Mouse (Mus musculus) left cerebral cortex, adult 11 months (tissue): ENCODE data around the gene Vdr.

ENCODE experiments used
- DNase-seq: peaks from one replicate; pipeline ENCODE4 v3.0.0; 2022; ENCODE audit warnings: low spot score

Gene Vdr

DNA sequence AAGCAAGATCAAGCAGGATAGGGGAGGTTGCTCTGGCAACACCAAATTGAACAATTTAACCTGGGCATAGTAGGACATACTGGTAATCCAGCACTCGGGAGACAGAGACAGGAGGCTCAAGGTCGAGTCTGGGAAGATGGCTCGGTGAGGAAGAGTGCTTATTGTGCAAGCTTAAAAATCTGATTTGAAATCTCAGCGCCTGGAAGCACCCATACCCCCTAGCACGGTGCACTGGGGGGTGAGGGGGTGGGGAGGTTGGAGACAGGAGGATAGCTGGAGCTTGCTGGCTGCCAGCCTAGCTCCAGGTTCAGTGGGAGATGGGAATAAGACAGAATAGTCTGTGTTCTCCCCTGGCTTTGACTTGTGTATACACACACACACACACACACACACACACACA, 9.9 kb upstream of the Vdr start:
- DNase-seq = no peak

DNA sequence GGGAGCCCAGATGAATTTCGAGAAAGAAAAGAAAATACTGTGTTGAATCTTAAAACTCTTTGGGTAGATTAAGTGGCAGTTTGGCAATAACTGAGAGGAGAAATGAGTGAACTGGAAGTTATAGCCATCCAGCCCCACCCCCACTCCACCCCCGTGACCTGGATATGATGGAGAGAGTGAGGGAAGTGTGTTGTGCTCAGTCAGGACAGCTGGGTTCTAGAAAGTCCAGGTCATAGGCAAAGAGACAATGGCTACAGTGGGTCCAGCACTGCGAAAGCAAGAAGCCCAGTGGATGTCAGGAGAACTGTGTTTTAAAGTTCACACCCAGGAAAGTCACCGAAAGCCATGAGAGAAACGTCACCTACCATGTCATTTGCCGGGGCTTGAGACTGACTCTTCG, 8.8 kb upstream of the Vdr start:
- DNase-seq = no peak

DNA sequence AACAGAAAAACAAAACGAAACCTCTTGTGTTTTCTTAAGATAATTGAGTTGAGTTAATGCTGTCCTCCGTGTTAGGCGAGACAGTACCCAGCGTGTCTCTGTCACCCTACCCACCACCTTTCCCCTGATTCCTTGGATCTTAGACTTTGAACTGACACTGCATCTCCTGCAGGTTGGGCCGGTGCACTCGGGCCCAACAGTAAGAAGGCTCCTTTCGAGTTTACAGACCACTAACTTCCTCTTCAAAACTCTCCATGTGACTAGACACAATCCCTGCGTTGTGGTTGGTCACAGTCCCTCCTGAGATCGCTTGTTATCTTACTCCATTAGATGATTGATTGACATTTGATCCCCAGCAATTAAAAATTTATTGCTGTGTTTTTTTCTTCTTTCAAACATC, 7.6 kb upstream of the Vdr start:
- DNase-seq = no peak

DNA sequence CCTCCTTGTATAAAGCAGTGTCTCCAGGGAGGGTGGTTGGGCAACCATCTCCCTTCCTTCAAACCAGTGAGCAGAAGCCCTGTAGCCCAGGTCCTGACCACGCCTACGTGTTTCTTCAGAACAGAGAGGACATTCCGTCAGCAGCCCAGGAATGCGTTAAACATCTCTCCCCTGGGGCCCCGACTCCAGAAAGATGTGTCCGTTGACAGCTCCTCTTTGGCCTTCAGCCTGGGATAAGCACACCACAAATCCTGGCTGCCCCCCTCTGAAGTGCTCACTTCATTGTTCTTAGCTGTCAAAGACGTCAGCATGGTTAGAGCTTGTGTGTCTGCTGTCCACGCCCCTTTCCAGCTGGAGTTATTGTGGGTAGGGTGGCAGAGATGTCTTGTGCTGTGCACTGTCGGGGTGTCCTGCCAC, 3.9 kb upstream of the Vdr start:
- DNase-seq = no peak

DNA sequence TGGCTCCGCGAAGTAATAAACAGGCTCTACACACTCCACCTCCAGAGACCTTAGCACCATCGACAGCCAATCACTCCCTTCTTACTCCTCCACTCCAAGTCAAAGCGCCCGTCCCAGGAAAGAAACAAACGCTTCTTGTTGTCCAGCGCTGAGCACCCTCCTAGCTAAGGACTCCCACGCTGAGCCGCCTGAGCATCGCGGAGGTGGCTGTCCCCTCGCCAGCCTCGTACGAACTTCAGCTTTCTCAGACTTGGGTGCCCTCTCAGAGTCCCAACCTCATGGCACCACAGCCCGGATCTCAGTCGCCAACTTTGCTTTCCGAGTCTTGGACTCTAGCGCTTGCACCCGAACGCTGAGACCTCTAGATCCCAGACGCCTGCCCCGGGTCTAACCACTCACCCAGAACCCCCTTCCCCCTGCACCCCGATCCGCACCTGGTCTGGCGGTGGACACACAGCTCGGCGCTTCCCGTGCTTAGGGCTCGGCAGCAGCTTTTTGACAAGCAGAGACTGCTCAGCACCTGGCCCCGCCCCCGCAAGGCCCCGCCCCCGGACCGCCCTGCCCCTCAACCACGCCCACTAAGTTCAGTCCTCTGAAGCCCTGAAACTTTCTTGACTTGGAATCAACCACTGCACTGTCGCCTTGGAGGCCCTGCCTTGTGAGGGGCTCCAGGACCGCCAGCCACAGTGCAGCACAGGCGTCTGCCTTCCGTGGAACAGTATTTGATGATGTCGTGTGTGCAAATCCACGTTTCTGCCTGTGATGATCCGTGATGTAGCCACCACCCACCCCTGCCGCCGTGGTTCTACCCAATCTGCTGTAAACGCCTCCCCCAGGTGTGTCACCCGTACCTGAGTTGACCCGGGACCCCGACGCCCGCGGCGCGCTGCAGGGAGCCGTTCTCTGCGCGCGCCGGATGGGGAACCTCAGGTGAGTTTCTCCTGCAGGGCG, 2.4 kb downstream of the Vdr start:
- DNase-seq = no peak

DNA sequence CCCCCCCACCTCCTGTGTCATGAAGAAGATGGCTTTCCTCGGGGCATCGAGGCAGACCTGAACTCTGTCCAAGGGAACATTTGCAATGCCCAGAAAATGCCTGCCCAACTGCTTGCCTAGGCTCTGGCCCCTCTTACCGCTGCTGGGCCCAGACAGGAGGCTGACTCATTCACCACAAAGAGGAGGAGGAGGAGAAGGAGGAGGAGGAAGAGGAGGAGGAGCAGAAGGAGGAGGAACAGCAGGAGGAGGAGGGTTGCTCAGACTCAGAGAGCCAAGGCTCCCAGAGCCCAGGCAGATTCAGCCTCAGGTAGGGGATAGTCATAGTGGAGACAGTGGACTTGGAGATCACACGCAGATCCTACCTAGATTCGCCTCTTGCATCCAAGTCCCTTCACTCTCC, 3.2 kb downstream of the Vdr start:
- DNase-seq = no peak

DNA sequence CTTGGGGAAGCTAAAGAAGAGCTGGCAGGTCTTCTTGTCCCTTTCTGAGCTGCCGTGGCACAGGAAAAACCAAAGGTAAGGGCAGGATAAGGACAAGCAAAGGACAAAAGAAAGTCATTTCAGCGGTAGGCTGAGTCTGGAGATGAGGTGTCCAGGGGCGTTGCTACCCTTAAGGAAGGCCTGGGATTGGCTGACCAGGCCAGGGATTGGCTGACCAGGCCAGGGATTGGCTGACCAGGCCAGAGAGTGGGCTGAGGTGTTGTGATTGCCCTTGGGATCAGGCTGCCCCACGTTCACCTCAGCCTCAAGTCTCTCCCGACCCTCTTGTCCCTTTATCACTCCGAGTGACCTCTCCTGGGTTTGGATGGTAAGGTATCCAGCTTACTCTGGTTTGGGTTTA, 5.1 kb downstream of the Vdr start:
- no peak for DNase-seq

DNA sequence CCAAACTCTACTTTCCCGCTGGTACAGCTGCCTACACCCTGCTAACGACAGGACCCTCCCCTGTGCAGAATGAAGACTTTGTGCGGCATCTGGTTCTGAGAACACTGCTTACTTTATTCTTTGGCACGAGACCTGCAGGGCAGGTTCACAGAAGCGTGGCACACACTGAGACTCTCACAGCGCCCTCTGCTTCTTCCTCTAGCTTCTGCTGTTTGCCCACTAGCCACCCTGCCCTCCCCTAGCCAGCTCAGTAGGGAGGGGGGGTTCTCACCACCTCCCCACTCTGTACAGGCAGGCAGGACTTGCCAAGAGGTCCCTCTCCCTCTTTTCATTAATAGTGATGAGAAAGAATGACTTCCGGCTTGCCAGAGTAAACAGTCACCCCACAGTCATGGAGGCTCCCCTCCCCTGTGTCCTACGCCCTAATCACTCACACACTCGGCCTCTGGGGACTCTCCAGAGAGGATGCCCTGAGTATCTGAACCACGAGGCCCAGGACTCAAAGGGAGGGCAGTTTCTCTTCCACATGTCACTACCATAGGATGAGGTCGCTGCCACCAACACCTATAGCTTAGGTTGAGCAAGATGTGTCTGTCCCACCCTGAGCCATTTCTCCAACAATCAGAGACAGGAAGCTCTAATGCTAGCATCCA, 6.0 kb downstream of the Vdr start:
- no peak for DNase-seq

DNA sequence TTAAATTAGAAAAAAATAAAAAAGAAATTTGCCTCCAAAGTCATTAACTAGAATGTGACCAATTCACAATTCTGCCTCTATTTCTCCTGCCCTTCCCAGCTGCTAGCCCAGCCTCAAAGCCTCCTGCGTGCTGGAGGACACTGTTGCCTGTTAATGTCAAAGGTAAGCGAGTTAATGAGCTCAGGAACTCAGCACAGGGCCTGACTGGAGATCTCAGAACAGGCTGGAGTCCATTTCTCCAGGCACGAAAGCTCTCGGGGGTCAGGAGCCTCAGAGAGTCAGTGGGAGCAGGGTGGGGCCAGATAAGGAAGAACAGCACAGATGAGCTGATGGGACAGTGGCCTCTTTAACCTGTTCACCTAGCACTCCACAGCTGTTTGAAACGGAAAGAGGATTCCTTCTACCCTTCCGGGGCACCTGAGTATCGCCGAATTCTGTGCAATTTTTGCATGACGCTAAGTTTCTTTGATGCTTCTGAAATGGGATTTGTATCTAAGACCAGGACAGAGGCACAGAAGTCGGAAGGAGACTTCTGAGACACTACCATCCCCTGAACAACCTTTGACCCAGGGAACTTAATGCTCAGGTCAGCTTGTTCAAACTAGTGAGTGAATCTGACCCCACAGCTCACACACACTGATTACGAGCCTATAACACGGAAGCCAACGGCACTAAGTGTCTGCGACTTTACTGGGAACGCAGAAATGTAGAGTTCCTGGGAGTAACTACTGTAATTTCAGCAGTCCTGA, 7.0 kb downstream of the Vdr start:
- no peak for DNase-seq

DNA sequence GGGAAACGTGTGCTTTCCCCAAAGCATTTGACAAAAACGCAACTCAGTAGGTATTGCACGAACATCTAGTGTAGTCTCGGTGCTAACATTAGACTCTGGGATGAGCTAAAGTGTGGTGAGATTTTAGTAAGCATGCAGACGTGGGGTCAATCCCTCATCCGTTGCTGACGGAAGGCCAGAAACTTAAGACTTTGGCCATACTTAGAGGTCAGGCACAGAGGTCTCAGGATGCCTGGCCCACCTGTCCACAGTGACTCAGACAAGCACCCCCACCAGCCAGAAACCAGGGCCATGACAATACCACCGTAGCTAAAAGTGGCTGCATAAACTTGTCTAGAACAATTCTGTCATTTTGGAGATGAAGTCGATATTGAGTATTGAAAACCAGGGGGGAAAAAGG, 9.4 kb downstream of the Vdr start:
- no peak for DNase-seq

DNA sequence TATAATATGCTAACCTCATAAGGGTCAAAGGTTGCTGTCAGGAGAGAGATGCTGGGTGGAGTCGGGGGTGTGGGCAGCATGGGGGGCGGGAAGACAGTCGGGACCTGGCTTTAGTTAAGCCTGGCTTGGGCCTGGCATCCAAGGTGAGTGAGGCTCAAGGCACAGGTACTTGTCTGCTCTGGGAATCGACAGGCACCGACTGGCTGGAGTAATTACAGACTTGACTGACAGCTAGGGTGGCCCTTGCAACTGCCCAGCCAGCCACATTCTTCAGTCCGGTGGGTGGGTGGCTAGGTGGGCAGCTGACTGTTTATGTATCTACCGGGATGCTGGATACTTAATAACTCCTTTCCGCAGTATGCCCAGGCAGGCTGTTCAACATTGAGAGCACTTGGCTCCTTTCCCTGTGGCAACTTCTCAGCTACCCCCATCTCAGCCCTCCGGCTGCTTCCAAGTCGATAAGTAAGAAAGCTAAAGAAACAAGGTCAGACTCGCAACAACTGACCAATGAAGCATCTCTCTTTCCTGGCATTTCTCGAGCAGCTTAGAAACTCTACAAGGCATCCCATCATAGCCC, 10.0 kb downstream of the Vdr start:
- no peak for DNase-seq

DNA sequence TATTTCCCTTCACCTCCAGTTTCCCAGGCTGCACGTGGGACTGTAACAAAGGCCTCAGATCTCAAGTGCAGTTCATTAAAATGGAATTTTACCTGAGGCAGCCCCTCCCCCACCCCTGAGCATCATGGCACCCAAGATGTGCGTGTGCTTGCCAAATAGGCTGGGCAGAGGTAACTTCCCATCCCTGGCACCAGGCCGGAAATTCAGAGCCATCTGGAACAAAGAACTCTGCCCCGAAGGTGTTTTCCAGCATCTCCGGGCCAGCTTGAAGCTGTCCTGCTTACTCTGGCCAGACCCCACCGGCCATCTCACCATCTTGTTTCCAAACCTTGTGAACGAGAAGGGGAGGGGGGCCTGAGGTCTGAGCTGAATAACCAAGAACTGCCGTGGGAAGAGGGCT, 10.7 kb downstream of the Vdr start:
- no peak for DNase-seq

DNA sequence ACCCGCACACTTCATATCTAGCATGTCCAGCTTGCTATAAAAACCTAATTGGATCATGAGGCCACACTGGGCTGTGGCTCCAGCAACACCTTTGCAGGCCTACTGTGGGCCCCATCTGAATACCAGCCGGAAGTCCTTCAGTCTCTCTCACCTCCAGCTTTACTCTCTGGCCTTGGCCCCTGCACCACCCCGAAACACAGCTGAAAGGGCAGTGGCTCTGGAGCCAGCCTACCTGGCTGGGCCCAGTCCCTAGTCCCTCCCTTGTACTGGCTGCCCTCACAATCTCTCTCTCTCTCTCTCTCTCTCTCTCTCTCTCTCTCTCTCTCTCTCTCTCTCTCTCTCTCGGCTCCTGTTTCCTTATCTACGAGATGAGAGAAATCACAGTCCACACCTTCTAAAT, 11.6 kb downstream of the Vdr start:
- no peak for DNase-seq

DNA sequence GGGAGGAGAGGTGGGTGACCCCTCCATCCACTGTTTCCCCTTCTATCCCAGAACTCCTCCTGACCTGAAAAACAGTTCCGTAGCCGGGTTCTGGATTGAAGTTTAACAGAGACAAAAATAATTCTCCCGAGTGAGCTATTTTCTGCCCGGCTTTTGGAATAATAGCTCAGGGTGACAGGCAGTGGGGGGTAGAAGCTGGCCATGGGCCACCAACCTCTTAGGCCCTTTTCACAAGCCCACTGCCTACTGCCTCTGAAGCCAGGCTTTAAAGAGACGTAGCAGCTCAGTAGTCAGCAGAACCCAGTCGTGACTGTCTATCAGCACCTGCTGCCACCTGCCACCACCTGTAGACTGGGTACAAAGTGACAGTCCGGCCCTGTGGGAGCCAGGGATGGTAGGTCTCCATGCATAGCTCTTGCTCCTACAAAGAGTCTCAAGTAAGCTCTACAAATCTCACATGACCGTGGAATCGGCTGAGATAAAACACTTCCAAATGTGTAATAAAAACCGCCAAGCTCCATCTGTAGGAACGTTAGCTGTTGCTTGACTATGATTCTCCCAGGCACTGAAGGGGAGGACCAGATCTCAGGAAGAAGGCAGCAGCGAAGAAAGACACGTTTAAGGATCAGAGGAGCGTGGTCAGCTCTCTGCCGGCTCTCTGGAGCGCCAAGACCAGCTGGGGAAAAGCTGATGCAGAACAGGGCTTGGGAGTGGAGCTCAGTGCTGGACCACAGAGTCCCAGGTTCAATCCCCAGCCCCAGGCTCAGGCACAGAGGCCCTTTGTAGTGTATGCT, 13.4 kb downstream of the Vdr start:
- DNase-seq = no peak

DNA sequence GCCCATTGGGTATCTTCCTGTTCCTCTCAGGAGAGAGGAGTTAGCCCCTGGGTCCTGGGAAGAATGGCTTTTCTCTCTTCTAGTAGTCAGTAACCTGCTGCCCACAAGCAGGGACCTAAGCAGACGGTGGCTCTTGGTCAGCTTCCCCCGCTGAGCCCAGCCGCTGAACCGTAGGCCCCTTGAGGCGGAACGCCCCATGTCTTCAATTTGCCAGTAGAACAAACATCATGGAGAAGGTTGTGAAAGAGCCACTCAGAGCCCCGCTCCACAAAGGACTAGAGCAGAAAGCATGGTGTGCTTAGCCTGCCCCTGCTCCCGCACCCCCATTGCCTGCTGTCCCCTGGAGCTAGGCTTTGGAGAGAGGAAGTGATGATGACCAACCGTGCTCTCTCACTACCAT, 14.1 kb downstream of the Vdr start:
- no peak for DNase-seq

DNA sequence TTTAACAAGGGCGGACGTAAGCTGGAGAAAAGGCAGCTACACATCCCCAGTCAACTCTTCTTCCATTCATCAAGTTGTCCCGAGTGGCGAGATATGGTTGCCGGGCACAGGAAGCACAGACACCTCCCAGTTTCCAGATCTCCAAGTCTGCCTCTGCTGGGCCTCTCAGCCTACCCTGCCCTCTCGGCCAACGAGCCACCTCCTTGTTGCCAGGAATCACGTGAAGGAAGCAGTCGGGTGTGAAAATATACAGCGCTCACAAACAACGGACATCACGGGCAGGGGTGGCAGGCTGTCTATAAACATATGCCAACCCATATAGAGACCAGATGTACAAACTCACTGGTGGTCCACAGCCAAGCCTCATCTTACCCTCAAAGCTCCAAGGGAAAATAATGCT, 14.6 kb downstream of the Vdr start:
- no peak for DNase-seq

DNA sequence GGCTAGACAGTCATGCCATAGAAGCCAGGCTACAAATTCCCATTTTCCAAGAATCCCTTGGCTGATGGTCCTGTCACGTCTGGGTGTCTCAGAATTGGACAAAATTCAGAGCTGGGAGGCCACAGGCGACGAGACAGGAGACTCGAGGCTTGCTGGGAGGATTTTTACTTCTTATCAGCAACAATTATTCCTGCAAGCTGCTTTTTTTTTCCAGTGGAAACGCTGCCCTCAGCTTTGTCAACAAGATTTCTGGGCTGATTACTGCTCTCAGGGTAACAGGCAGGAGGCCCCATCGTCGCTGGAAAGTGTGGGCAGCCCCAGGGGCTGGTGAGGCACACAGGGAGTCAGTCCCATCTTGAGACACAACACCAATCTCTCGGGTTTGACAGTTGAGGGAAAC, 17.9 kb downstream of the Vdr start:
- no peak for DNase-seq

DNA sequence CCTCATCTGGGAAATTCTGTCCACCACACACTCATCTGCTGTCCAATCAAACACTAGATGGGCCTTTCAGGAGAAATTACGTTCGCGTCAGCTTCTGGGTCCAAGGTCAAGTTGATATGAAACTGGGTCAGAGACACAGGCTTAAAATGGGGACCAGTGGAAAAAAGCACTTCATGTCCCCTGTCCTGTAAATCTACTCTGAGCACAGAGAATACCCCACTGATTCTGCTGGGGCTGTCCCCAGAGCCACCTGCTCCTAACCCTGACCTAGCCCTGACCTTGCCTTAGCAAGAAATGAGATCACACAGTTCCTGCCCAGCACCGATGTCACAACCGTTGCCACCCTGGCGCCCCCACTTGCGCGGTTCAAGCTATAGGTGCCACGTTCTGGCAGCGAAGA, 20.0 kb downstream of the Vdr start:
- DNase-seq = no peak

DNA sequence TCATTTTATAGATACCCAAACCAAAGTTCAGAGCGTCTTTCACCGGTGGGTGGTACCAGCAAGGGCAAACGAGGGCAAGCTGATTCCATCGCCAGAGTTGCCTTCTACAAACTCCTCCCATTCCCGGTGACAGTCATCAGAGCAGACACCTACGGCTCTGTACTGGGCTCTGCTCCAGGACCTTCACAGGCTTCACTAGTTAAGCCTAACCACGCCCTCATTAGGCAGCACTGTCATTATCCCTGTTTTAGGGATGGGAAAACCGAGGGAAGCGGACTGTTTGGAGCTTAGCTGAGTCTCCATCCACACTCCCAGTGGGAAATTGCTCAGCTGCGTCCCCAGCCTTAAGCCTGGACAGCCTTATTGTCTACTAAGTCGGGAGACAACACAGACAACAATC, 20.4 kb downstream of the Vdr start:
- DNase-seq = no peak

DNA sequence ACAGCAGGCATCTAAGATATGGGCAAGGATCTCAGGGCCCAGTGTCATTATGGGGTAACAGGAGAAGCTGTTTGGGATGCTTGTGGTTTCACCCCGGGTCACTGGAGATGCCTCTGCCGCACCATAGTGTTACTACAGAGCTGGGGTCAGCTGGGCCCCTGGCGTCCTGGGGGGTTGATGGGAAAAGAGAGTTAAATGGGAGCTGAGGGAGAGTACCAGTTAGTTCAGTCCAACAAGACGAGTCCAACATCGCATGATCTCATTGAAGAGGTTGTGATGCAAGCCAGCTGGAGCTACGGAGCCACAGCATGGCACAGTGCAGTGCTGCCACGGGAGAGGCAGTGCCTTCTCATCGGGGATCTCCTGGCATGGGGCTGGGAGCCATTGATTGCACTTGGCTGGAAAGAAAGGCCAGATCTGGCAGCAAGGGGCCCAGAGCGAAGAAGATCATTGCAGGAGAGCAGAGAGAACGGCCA, 22.9 kb downstream of the Vdr start:
- no peak for DNase-seq

DNA sequence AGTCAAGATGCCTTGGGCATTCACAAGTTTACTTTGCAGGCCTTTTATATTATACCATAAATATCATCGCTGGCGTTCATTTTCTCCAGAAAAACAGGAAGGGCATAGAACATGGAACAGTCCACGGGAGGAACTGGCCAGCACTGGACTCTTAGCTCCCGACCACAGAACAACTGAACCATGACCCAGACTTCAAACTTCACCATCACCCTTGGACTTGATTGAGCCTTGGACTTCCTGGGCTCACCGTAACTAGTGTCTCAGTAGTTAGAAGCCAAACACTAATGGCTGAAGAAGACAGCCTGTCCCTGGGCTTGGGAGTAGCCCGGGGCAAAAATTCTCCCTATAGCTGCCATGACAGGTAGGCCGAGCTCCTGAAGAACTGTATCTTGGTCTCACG, 29.0 kb downstream of the Vdr start:
- DNase-seq = no peak

DNA sequence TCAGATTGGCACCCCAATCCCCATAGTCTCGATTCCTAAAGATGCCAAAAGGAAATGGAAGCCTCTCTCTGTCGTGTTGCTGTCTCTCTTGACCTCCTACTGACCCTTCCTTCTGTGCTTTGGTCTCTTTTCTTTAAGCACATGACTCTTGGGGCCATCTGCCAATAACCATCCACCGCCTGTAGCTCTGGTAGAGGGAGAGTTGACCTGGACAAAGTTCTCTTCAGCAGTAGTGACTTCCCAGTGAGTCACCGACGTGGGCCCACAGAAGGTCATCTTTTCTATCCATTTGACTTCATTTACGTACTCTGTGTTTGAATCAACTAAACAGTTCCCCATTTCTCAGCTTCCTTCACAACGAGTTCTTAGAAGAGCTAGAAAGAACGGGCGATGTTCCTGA, 30.0 kb downstream of the Vdr start:
- DNase-seq = no peak
